Mouse (Mus musculus) erythroblast, embryonic 14.5 days (primary cell): ENCODE results near the gene Bex6.

Source experiments
- GATA1 ChIP-seq: IDR thresholded peaks from 2 replicates; pipeline ENCODE4 v1.6.1; 2012; ENCODE audit warnings: low read length, inconsistent platforms, mixed read lengths
- TAL1 ChIP-seq: IDR thresholded peaks from 3 replicates; pipeline ENCODE4 v1.6.1; 2012; ENCODE audit warnings: low read length, inconsistent platforms, mixed read lengths

- TF ChIP-seq TAL1 (no peak), GATA1 (no peak)
These were observed 2.5 kb upstream of the Bex6 start for GRCm38 (mm10) chr16:32176896-32177686.
